Mouse (Mus musculus): Measurements from ENCODE around the gene Mea1. TPM values are rescaled to one million over a fixed set of nuclear protein-coding genes. Genes with fewer than 3 reads are reported as not detected.

Mea1 gene
- 74.7 and 75.2 TPM in 2 replicates for total RNA-seq (2014; fragmentation: Nextera tagmentation)
- 71.6 and 85.7 TPM in 2 replicates for total RNA-seq (2017)

- ATAC-seq (replicated peaks; ENCODE audit: low FRiP score, low TSS enrichment, poor library complexity, severe bottlenecking): no peak
Observed at GRCm38 (mm10) chr17:46678416-46678815, at the start of gene Mea1. Mea1 (plus strand) TSS chr17:46678793.

GRCm38 (mm10) chr17:46629685-46630441, 48.7 kb upstream of the Mea1 start:
- ATAC-seq (replicated peaks; ENCODE audit: low FRiP score, low TSS enrichment, poor library complexity, severe bottlenecking): no peak

GRCm38 (mm10) chr17:46636831-46637523, 41.6 kb upstream of the Mea1 start:
- peak; percentile 53; the same call in 1 of the 2 replicates for ATAC-seq (replicated peaks; ENCODE audit: low FRiP score, low TSS enrichment, poor library complexity, severe bottlenecking)

- ATAC-seq (replicated peaks; ENCODE audit: low FRiP score, low TSS enrichment, poor library complexity, severe bottlenecking): no peak
Observed at GRCm38 (mm10) chr17:46639929-46640328, 38.7 kb upstream of the Mea1 start.

GRCm38 (mm10) chr17:46642060-46642459, 36.5 kb upstream of the Mea1 start:
- no peak for ATAC-seq (replicated peaks; ENCODE audit: low FRiP score, low TSS enrichment, poor library complexity, severe bottlenecking)

GRCm38 (mm10) chr17:46644152-46644805, 34.3 kb upstream of the Mea1 start:
- no peak for ATAC-seq (replicated peaks; ENCODE audit: low FRiP score, low TSS enrichment, poor library complexity, severe bottlenecking)

- ATAC-seq (replicated peaks; ENCODE audit: low FRiP score, low TSS enrichment, poor library complexity, severe bottlenecking): no peak
Observed at GRCm38 (mm10) chr17:46644916-46645475, 33.6 kb upstream of the Mea1 start.

GRCm38 (mm10) chr17:46645561-46646321, 32.9 kb upstream of the Mea1 start, which contains the start of the genes Klc4 and Mrpl2:
Klc4 (minus strand) TSS chr17:46646022.
Mrpl2 (plus strand) TSS chr17:46646229.
- peak; percentile 80 for ATAC-seq (replicated peaks; ENCODE audit: low FRiP score, low TSS enrichment, poor library complexity, severe bottlenecking)

GRCm38 (mm10) chr17:46646322-46646662, 32.3 kb upstream of the Mea1 start:
- ATAC-seq (replicated peaks; ENCODE audit: low FRiP score, low TSS enrichment, poor library complexity, severe bottlenecking): peak; percentile 25

- ATAC-seq (replicated peaks; ENCODE audit: low FRiP score, low TSS enrichment, poor library complexity, severe bottlenecking): no peak
Observed at GRCm38 (mm10) chr17:46647279-46647678, 31.3 kb upstream of the Mea1 start.

- ATAC-seq (replicated peaks; ENCODE audit: low FRiP score, low TSS enrichment, poor library complexity, severe bottlenecking): no peak
Observed at GRCm38 (mm10) chr17:46648436-46648835, 30.2 kb upstream of the Mea1 start.

GRCm38 (mm10) chr17:46649811-46650210, 28.8 kb upstream of the Mea1 start:
- no peak for ATAC-seq (replicated peaks; ENCODE audit: low FRiP score, low TSS enrichment, poor library complexity, severe bottlenecking)

GRCm38 (mm10) chr17:46650232-46651031, 28.2 kb upstream of the Mea1 start, which contains the start of gene Cul7:
Cul7 (plus strand) TSS chr17:46650337.
- peak; percentile 83 for ATAC-seq (replicated peaks; ENCODE audit: low FRiP score, low TSS enrichment, poor library complexity, severe bottlenecking)

- no peak for ATAC-seq (replicated peaks; ENCODE audit: low FRiP score, low TSS enrichment, poor library complexity, severe bottlenecking)
Observed at GRCm38 (mm10) chr17:46651292-46651691, 27.3 kb upstream of the Mea1 start.

GRCm38 (mm10) chr17:46651755-46652547, 26.6 kb upstream of the Mea1 start:
- no peak for ATAC-seq (replicated peaks; ENCODE audit: low FRiP score, low TSS enrichment, poor library complexity, severe bottlenecking)

- no peak for ATAC-seq (replicated peaks; ENCODE audit: low FRiP score, low TSS enrichment, poor library complexity, severe bottlenecking)
Observed at GRCm38 (mm10) chr17:46656054-46656453, 22.5 kb upstream of the Mea1 start.

- ATAC-seq (replicated peaks; ENCODE audit: low FRiP score, low TSS enrichment, poor library complexity, severe bottlenecking): no peak
Observed at GRCm38 (mm10) chr17:46661351-46661750, 17.2 kb upstream of the Mea1 start.

GRCm38 (mm10) chr17:46661981-46662380, 16.6 kb upstream of the Mea1 start:
- no peak for ATAC-seq (replicated peaks; ENCODE audit: low FRiP score, low TSS enrichment, poor library complexity, severe bottlenecking)
